Mouse (Mus musculus) ES-E14 (cell line): ENCODE measurements at regions not wholly inside any gene's neighbourhood (a gene's known extent, or its start where the extent isn't known, plus 50 kb on each side); places are given as distances from the start of the nearest gene placed in this dataset.

Source experiments
- DNase-seq: peaks from one replicate; pipeline ENCODE4 v3.0.0-alpha.2; 2013; ENCODE audit warnings: low read depth, low spot score
- H3K27ac ChIP-seq: 2 replicates; pipeline ENCODE4 v1.5.1; 2012; ENCODE audit warnings: low read depth, mild to moderate bottlenecking, low read length, moderate library complexity, mixed read lengths; ENCODE audit not compliant: poor library complexity, insufficient read depth, severe bottlenecking
- H3K36me3 ChIP-seq: 2 replicates; pipeline ENCODE4 v1.6.1; 2012; ENCODE audit warnings: mild to moderate bottlenecking, low read length, moderate library complexity, mixed read lengths; ENCODE audit not compliant: control insufficient read depth, poor library complexity, insufficient read depth, severe bottlenecking
- H3K4me1 ChIP-seq, 2 experiments: fragments of 150-350 bp in 1 of 2; sonication (generic) in 1 of 2; 2 replicates each; pipeline ENCODE4 v1.6.1; 2012; ENCODE audit warnings: low read length in 2 of 2, mild to moderate bottlenecking in 1 of 2, mixed read lengths in 1 of 2; ENCODE audit not compliant: control insufficient read depth in 2 of 2, insufficient read depth in 2 of 2, poor library complexity in 1 of 2
- H3K4me3 ChIP-seq, 2 experiments: fragments of 150-350 bp in 1 of 2; sonication (generic) in 1 of 2; 2 replicates each; pipeline ENCODE4 v1.5.1; 2012; ENCODE audit warnings: low read length in 2 of 2, low read depth in 1 of 2, mild to moderate bottlenecking in 1 of 2, mixed read lengths in 1 of 2; ENCODE audit not compliant: insufficient read depth in 1 of 2, poor library complexity in 1 of 2, severe bottlenecking in 1 of 2
- H3K9ac ChIP-seq: 2 replicates; pipeline ENCODE4 v1.6.1; 2012; ENCODE audit warnings: low read depth, mild to moderate bottlenecking, low read length, mixed read lengths; ENCODE audit not compliant: poor library complexity, insufficient read depth, severe bottlenecking
- H3K9me3 ChIP-seq: fragments of 150-350 bp; sonication (generic); 2 replicates; pipeline ENCODE4 v1.6.1; 2012; ENCODE audit warnings: low read depth, mild to moderate bottlenecking, low read length; ENCODE audit not compliant: control insufficient read depth, insufficient read depth
- CHD2 ChIP-seq: IDR thresholded peaks from 2 replicates; pipeline ENCODE4 v1.6.1; 2014; ENCODE audit warnings: mild to moderate bottlenecking, low read depth, low read length, inconsistent platforms
- HCFC1 ChIP-seq: IDR thresholded peaks from 2 replicates; pipeline ENCODE4 v1.6.1; 2012; ENCODE audit warnings: low read length, inconsistent platforms, borderline replicate concordance; ENCODE audit not compliant: insufficient read depth
- MAFK ChIP-seq: IDR thresholded peaks from 2 replicates; pipeline ENCODE4 v1.6.1; 2014; ENCODE audit warnings: mild to moderate bottlenecking, low read depth, low read length, inconsistent platforms; ENCODE audit not compliant: insufficient read depth
- ZC3H11A ChIP-seq: IDR thresholded peaks from 2 replicates; pipeline ENCODE4 v1.6.1; 2012; ENCODE audit warnings: low read depth, mild to moderate bottlenecking, inconsistent platforms, low read length, borderline replicate concordance
- ZNF384 ChIP-seq: IDR thresholded peaks from 2 replicates; pipeline ENCODE4 v1.6.1; 2012; ENCODE audit warnings: low read depth, low read length, inconsistent platforms
- in situ Hi-C, 2 experiments: fragments of 600-800 bp; cut with MboI; formaldehyde crosslinking; loops; one replicate each; pipeline ENCODE4 v1.15.1; 2025; ENCODE audit warnings: low sequenced_read_pairs in 2 of 2, inconsistent platforms in 1 of 2; ENCODE audit not compliant: unreplicated experiment in 2 of 2

DNA sequence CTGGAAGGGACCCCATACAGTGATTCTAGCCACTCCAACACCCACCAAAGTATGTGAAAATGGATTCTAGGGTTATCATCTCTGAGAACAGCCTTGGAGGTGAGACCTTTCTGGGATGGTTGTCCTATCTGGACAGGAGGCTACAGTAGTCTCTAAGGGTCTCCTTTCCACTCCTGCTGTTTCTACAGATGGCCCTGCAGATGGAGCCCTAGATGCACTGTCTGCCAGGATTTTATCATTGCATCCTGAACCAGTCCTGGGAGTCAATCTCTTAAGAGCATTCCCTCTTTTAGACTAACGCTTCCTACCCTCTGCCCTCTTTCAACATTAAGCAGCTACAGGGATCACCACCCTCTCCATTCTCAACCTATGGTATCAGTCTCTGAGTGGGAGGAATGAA lies 223.0 kb downstream of the Plekhb2 start:
- H3K4me1 ChIP-seq = no peaks in the 10 kb centered on the region
- H3K9me3 ChIP-seq = no peaks in the 10 kb centered on the region
- no peak for TF ChIP-seq CHD2
- no peak for TF ChIP-seq ZNF384
- no peak for TF ChIP-seq ZC3H11A
- no peak for TF ChIP-seq MAFK
- in situ Hi-C loops = no loop called here
- no peak overlapping the region for H3K9ac ChIP-seq
- no peak for DNase-seq
- no peaks in the 10 kb centered on the region for H3K36me3 ChIP-seq
- no peak overlapping the region for H3K4me3 ChIP-seq
- no peak overlapping the region for H3K27ac ChIP-seq

DNA sequence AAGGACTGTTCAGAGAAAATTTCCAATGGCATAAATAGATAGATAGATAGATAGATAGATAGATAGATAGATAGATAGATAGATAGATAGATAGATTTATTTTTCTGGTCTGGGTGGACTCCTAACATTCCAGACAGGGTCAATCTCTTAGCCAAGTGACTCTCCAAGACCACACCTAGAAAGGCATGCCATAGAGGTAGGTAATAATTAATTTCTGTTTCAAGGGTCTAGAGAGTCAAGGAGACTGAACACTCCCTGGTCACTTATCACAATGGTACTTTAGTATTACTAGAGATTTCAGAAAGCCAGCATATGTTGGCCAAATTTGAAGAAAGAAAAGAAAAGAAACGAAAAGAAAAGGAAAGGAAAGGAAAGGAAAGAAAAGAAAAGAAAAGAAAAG lies 245.1 kb downstream of the Plekhb2 start:
- no peak for DNase-seq
- no peak for TF ChIP-seq ZC3H11A
- no peak for TF ChIP-seq MAFK
- no peak for TF ChIP-seq CHD2
- TF ChIP-seq ZNF384 = no peak
- TF ChIP-seq HCFC1 = no peak
- Histone ChIP-seq H3K36me3 (no peaks in the 10 kb centered on the region), H3K9ac (no peak overlapping the region), H3K27ac (no peak overlapping the region), H3K4me1 (no peaks in the 10 kb centered on the region), H3K9me3 (no peaks in the 10 kb centered on the region), H3K4me3 (no peak overlapping the region)
- in situ Hi-C loops = no loop called here

DNA sequence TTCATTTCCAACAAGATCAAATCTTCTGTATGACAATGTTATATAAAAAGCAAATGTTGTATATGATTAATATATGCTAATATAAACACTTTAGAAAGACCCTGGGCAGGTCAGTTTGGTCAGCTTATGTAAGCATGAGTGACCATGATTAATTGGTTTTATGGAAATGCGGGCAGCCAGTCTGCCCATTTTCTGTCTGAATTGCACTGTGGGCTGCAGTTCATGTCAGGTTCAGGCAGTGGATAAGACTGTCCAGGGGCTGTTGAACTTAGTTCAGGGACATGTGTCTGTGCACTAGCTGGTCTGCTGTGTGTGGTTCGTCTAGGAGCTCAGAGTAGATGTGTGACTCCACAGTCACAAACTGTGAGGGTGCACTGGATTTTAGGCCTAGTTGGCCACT lies 246.0 kb downstream of the Plekhb2 start:
- no peak for DNase-seq
- in situ Hi-C loops = no loop called here
- Histone ChIP-seq H3K9ac (no peak overlapping the region), H3K9me3 (no peaks in the 10 kb centered on the region), H3K4me1 (no peaks in the 10 kb centered on the region), H3K4me3 (no peak overlapping the region), H3K27ac (no peak overlapping the region), H3K36me3 (no peaks in the 10 kb centered on the region)
- TF ChIP-seq HCFC1 = no peak
- TF ChIP-seq ZNF384 = no peak
- no peak for TF ChIP-seq ZC3H11A
- no peak for TF ChIP-seq MAFK
- no peak for TF ChIP-seq CHD2

DNA sequence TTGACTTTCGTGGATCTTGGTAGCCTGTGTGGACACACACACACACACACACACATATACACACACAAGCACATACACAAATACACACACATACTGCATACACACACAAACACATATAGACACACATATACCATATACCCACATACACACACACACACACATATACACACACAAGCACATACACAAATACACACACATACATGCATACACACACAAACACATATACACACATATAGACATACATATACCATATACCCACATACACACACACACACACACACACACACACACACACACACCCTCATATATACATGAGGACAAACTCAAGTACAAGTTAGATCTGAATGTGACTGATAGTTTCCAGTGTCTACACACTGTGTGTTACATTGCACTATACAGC lies 256.9 kb downstream of the Plekhb2 start:
- TF ChIP-seq CHD2 (no peak), ZC3H11A (no peak), ZNF384 (no peak), HCFC1 (no peak)
- Histone ChIP-seq H3K9ac (no peak overlapping the region), H3K4me3 (no peak overlapping the region), H3K4me1 (no peaks in the 10 kb centered on the region), H3K9me3 (no peaks in the 10 kb centered on the region), H3K27ac (no peak overlapping the region), H3K36me3 (no peaks in the 10 kb centered on the region)
- no peak for DNase-seq
- in situ Hi-C loops = no loop called here

DNA sequence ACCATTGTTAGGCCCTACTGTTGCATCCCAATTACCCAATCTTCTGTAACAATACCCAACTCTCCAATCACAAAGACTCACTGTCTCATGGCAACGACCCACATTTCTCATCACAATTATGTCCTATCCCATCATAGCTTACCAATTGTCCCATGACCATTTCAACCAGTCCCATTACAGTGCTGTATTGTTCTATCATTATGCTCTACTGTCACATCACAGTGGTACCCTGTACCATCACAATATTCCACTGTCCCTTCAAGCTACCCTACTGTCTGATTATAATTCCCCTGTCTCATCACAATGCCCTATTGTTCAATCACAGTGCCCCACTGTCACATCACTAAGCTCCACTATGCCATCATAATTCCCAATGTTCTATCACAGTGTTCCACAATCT lies 260.0 kb downstream of the Plekhb2 start:
- no peaks in the 10 kb centered on the region for H3K4me1 ChIP-seq
- H3K9ac ChIP-seq = no peak overlapping the region
- no peaks in the 10 kb centered on the region for H3K9me3 ChIP-seq
- in situ Hi-C loops = no loop called here
- no peak for TF ChIP-seq HCFC1
- no peak for TF ChIP-seq ZNF384
- TF ChIP-seq MAFK = no peak
- TF ChIP-seq CHD2 = no peak
- no peak for TF ChIP-seq ZC3H11A
- no peaks in the 10 kb centered on the region for H3K36me3 ChIP-seq
- H3K27ac ChIP-seq = no peak overlapping the region
- no peak for DNase-seq
- H3K4me3 ChIP-seq = no peak overlapping the region
